Mouse (Mus musculus) kidney, adult 11 months (tissue): ENCODE data around the gene Suclg2.
"Not testable (repeated sequence)": the region's sequence is repeated elsewhere in the genome, so short reads cannot be mapped to it uniquely, and the experiment has no call there.

Experiments
- DNase-seq: peaks from one replicate; pipeline ENCODE4 v3.0.0; 2022

The Suclg2 gene

GRCm38 (mm10) chr6:95618434-95618833 is 100.2 kb downstream of the Suclg2 start:
- DNase-seq = no peak

- DNase-seq = no peak
These were observed 105.4 kb downstream of the Suclg2 start for GRCm38 (mm10) chr6:95613228-95613627.

DNA sequence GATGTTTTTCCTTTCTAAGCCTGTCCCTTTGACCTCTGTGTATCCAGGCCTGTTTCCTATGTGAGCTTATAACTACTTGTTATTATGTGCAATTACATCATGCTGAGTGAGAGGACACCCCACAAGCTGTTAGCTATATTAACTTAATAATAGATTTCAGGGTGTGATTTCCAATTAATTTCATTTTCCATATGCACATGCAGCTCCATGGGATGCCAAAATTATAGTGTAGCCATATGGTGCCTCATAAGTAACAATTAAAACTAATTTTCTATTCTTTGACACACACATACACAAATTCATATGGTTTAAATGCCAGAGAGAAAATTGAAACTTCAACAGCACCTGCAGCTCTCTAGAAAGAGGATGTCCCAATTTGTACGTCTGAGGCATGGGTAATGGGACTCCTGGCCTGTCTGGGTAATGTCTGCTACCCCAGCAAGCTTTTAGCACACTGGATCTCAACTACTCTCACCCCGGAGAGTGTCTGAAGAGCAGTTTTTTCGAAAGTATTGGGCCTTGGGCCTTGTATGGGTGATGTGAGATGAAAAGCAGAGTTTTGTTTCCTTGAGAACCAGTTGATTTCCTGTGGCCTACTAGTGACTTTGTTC is 106.1 kb downstream of the Suclg2 start:
- DNase-seq = no peak

GRCm38 (mm10) chr6:95611059-95611458 is 107.5 kb downstream of the Suclg2 start:
- no peak for DNase-seq

DNA sequence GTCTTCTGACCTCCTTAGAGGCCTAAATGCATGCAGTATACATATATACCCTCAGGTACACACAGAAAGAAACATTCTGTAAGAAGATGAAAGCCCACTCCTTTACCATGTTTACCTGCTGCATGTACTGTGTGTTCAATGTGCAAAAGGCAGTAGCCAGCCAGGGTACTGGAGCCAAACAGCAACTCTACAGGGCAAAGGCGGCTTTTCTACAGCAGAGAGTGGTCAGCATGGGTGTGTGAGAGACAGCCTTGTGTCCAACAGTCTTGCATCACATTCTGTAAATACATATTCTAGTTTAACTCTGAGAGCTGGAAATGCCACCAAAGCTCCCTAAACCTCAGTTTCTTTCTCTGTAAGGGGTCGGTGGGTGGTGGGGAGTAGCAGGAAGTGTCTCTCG is 110.5 kb downstream of the Suclg2 start:
- no peak for DNase-seq

GRCm38 (mm10) chr6:95600731-95601130 is 117.9 kb downstream of the Suclg2 start:
- DNase-seq = not testable (repeated sequence)

GRCm38 (mm10) chr6:95596766-95597750 is 121.5 kb downstream of the Suclg2 start:
- peak; percentile 43 for DNase-seq

DNA sequence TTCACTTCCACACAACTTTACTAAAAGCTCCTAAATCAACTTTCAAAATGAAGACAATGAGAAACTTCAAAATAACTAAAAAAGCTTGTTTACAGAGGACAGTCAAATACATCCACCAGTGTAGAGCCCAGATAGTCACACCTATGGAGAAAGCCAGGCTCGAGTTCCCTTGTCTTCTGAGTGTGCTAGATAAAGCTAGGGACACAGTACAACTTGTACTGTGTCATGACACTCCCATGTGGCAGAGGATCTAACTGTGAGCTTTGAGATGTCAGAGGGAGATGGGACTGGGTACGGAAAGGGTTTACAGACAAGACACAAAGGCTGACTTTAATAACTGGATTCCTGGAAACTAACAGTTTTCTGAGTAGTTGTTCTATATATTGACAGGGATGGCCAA is 122.7 kb downstream of the Suclg2 start:
- no peak for DNase-seq

GRCm38 (mm10) chr6:95594239-95594638 is 124.4 kb downstream of the Suclg2 start:
- DNase-seq = peak; percentile 14

- DNase-seq = no peak
These were observed 126.2 kb downstream of the Suclg2 start for GRCm38 (mm10) chr6:95592396-95592795.

DNA sequence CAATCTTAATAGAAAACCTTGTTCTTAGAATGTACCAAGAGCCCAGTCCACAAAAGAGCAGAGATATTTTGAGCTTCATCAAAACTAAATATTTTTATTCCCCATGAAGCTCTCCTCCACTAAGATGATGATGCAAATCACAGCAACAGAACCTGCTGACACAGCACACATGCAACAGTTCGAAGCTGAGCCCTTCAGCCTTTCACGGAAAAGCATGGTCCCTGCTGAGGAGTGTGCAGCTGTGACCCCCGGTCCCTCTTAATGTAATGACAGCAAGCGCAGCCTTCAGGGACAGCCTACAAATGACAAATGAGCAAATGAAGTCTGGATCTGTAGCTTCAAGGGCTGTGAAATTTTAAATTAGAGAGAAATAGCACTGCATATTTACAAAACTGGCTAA is 128.1 kb downstream of the Suclg2 start:
- DNase-seq = no peak

- DNase-seq = no peak
These were observed 131.3 kb downstream of the Suclg2 start for GRCm38 (mm10) chr6:95587108-95587796.

DNA sequence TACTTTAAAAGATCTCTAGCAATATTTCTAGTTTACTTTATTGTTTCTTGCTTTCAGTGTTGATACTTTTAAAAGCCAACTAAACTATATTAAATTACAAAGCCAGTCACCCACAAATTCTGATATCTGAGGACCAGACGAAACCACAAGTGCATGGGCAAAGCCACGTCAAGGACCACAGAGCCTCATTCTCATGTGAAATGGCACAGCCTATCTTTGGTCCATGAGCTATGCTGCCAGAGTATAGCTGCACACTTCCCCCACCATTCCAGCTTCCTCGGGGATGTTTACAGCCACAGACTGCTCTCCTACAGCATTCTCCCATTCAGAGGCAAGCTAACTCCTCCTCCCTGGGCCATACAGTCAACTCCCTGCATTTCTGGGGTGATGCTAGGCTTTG is 136.7 kb downstream of the Suclg2 start:
- DNase-seq = no peak

GRCm38 (mm10) chr6:95579792-95580191 is 138.8 kb downstream of the Suclg2 start:
- no peak for DNase-seq

DNA sequence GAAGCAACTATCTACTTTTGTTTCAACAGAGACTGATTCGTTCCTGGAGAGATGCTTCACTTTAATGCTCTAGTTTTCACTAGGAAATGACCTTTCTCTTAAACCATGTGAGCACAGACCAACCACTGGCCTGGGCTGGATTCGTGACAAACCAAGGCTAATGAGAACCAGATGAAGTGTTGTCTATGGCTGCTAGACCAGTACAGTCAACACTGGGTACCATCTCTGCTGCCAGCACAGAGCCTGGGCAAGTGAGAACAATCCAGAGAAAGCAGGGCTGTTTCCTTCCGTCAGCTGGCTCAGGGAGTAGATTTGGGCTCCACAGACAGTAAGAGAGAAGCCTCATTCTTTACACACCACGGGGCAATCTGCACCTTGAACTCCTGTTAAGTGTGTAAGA is 143.1 kb downstream of the Suclg2 start:
- DNase-seq = no peak

GRCm38 (mm10) chr6:95574867-95575266 is 143.7 kb downstream of the Suclg2 start:
- DNase-seq = no peak

GRCm38 (mm10) chr6:95574389-95574788 is 144.2 kb downstream of the Suclg2 start:
- no peak for DNase-seq

- DNase-seq = no peak
These were observed 145.4 kb downstream of the Suclg2 start for GRCm38 (mm10) chr6:95573035-95573759.

- DNase-seq = no peak
These were observed 147.0 kb downstream of the Suclg2 start for GRCm38 (mm10) chr6:95571620-95572019.

DNA sequence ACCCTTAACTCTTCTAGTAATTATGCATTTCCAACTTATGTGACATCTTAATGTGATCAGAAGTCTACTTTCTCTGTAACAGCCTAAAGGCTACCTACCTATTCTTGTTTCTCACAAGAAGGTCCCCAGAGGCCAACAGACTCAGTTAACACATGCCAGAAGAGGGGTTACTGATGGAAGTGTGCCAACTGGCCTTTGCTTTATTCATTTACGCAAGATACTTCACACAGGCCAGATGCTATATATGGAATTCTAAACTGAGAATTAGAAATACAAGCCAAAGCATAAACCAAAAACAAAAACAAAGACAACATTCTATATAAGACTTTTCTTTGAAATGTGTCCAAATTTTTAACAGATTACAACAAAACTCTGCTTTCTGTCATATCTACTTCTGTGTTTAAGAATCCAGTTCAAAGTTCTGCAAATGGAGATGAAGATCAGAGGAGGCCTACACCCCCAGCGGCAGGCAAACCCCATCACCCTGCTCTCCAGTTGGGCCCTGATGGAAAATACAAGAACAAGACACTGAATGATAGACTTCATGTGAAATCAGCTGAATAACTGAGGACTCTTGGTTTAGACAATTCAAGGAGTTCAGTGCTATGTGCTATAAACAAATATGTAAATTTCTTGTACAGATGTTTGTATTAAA is 155.1 kb downstream of the Suclg2 start:
- DNase-seq = no peak

- no peak for DNase-seq
These were observed 162.3 kb downstream of the Suclg2 start for GRCm38 (mm10) chr6:95556320-95556719.

GRCm38 (mm10) chr6:95552339-95552950 is 166.2 kb downstream of the Suclg2 start:
- no peak for DNase-seq
